Mouse (Mus musculus) midbrain, postnatal 0 days (tissue): ENCODE measurements around the gene Robo1. TPM values are rescaled to one million over a fixed set of nuclear protein-coding genes. Genes with fewer than 3 reads are reported as not detected.

Experiments used
- ATAC-seq: fragments of 200-750 bp; cut with Nextera tagmentation; 2 replicates; pipeline ENCODE4 v1.8.0; 2017; ENCODE audit warnings: moderate number of reproducible peaks, mild to moderate bottlenecking, moderate TSS enrichment, moderate library complexity; ENCODE audit not compliant: low FRiP score
- DNase-seq: peaks from one replicate; pipeline ENCODE4 v3.0.0-alpha.2; 2015; ENCODE audit warnings: low spot score
- H3K27ac ChIP-seq: fragments of 300-500 bp; sonication (generic); 2 replicates; pipeline ENCODE4 v1.5.1; 2014; ENCODE audit warnings: low read depth, mild to moderate bottlenecking, low read length, mixed read lengths
- H3K27me3 ChIP-seq: fragments of 300-500 bp; sonication (generic); 2 replicates; pipeline ENCODE4 v1.6.1; 2014; ENCODE audit warnings: low read length, control low read depth, mixed read lengths; ENCODE audit not compliant: insufficient read depth
- H3K36me3 ChIP-seq: fragments of 300-500 bp; sonication (generic); 2 replicates; pipeline ENCODE4 v1.6.1; 2014; ENCODE audit warnings: low read length, control low read depth, mixed read lengths; ENCODE audit not compliant: insufficient read depth
- H3K4me1 ChIP-seq: fragments of 300-500 bp; sonication (generic); 2 replicates; pipeline ENCODE4 v1.6.1; 2014; ENCODE audit warnings: mild to moderate bottlenecking, control low read depth, antibody characterized with exemption, low read length, mixed read lengths; ENCODE audit not compliant: insufficient read depth
- H3K4me2 ChIP-seq: fragments of 300-500 bp; sonication (generic); 2 replicates; pipeline ENCODE4 v1.6.1; 2014; ENCODE audit warnings: low read depth, mild to moderate bottlenecking, low read length, mixed read lengths; ENCODE audit not compliant: poor library complexity, severe bottlenecking
- H3K4me3 ChIP-seq: fragments of 300-500 bp; sonication (generic); 2 replicates; pipeline ENCODE4 v1.5.1; 2014; ENCODE audit warnings: low read depth, mild to moderate bottlenecking, low read length, moderate library complexity
- H3K9ac ChIP-seq: fragments of 300-500 bp; sonication (generic); replicated peaks from 2 replicates; pipeline ENCODE4 v1.6.1; 2014; ENCODE audit warnings: mild to moderate bottlenecking, low read length, moderate library complexity, mixed read lengths; ENCODE audit not compliant: poor library complexity, severe bottlenecking
- H3K9me3 ChIP-seq: fragments of 300-500 bp; sonication (generic); 2 replicates; pipeline ENCODE4 v1.6.1; 2016; ENCODE audit warnings: low read length, control low read depth
- CTCF ChIP-seq: IDR thresholded peaks from 2 replicates; pipeline ENCODE4 v1.5.1; 2016; ENCODE audit warnings: antibody characterized with exemption, mild to moderate bottlenecking
- WGBS: fragments of 180-500 bp; shearing (Covaris S2); extraction: QIAGEN DNeasy Blood & Tissue Kit; methylation state at CpG from one replicate; pipeline ENCODE4 v1.1.7; 2014; 5-methylcytosine and 5-hydroxymethylcytosine counted together
- polyA plus RNA-seq: library from polyadenylated mRNA; unstranded; fragments of >200 nt; fragmentation: Nextera tagmentation; extraction: Ambion mirVana; gene quantifications from 2 replicates; pipeline ENCODE4 v1.2.1, GENCODE M21; 2015
- total RNA-seq: library from RNA; depleted of rRNA; stranded (reverse); fragments of >200 nt; gene quantifications from 2 replicates; pipeline ENCODE4 v1.2.3, GENCODE M21; 2014

The Robo1 gene
- total and polyA plus RNA-seq, 2 experiments from 2014 or later: 31.4 to 96.1 TPM

- 29% methylated on average over 4 of the region's 4 CpGs for WGBS
- Histone ChIP-seq H3K4me1 (no peaks in the 10 kb centered on the region), H3K4me3 (no peak overlapping the region), H3K9ac (no peak overlapping the region), H3K27ac (no peak overlapping the region), H3K9me3 (no peaks in the 10 kb centered on the region), H3K4me2 (no peak overlapping the region), H3K36me3 (no peaks in the 10 kb centered on the region), H3K27me3 (no peaks in the 10 kb centered on the region)
- TF ChIP-seq CTCF: no peak
- ATAC-seq: no peak
- no peak for DNase-seq
These were observed 295.5 kb downstream of the Robo1 start for GRCm38 (mm10) chr16:72603487-72604206.

- TF ChIP-seq CTCF: peak; percentile 89
- Histone ChIP-seq H3K27ac (no peak overlapping the region), H3K9ac (no peak overlapping the region), H3K9me3 (no peaks in the 10 kb centered on the region), H3K4me3 (no peak overlapping the region), H3K4me1 (no peaks in the 10 kb centered on the region), H3K27me3 (no peaks in the 10 kb centered on the region), H3K4me2 (no peak overlapping the region), H3K36me3 (no peaks in the 10 kb centered on the region)
- ATAC-seq (no peak), DNase-seq (peak; percentile 84)
- WGBS: 20% methylated on average over 6 of the region's 6 CpGs
These were observed 297.0 kb downstream of the Robo1 start for GRCm38 (mm10) chr16:72605066-72605465.

GRCm38 (mm10) chr16:72610661-72611112, 302.6 kb downstream of the Robo1 start:
- Histone ChIP-seq H3K36me3 (no peaks in the 10 kb centered on the region), H3K9ac (no peak overlapping the region), H3K4me1 (no peaks in the 10 kb centered on the region), H3K4me3 (no peak overlapping the region), H3K27ac (no peak overlapping the region), H3K4me2 (no peak overlapping the region), H3K27me3 (no peaks in the 10 kb centered on the region), H3K9me3 (no peaks in the 10 kb centered on the region)
- DNase-seq (peak; percentile 60), ATAC-seq (no peak)
- WGBS: 15% methylated on average over 4 of the region's 4 CpGs
- no peak for TF ChIP-seq CTCF

GRCm38 (mm10) chr16:72614898-72615297, 306.8 kb downstream of the Robo1 start:
- Histone ChIP-seq H3K9me3 (no peaks in the 10 kb centered on the region), H3K27me3 (no peaks in the 10 kb centered on the region), H3K4me3 (no peak overlapping the region), H3K9ac (no peak overlapping the region), H3K36me3 (no peaks in the 10 kb centered on the region), H3K4me2 (no peak overlapping the region), H3K4me1 (no peaks in the 10 kb centered on the region), H3K27ac (no peak overlapping the region)
- 2% methylated on average over 1 of the region's 1 CpGs for WGBS
- DNase-seq: peak; percentile 71
- ATAC-seq: no peak
- peak; percentile 85 for TF ChIP-seq CTCF

GRCm38 (mm10) chr16:72615360-72615759, 307.3 kb downstream of the Robo1 start:
- H3K9me3 ChIP-seq: no peaks in the 10 kb centered on the region
- H3K27me3 ChIP-seq: no peaks in the 10 kb centered on the region
- H3K9ac ChIP-seq: no peak overlapping the region
- H3K4me1 ChIP-seq: no peaks in the 10 kb centered on the region
- ATAC-seq (no peak), DNase-seq (no peak)
- no peak overlapping the region for H3K4me3 ChIP-seq
- H3K36me3 ChIP-seq: no peaks in the 10 kb centered on the region
- H3K4me2 ChIP-seq: no peak overlapping the region
- WGBS: 69% methylated on average over 2 of the region's 2 CpGs
- H3K27ac ChIP-seq: no peak overlapping the region
- no peak for TF ChIP-seq CTCF

- H3K27me3 ChIP-seq: no peaks in the 10 kb centered on the region
- H3K4me1 ChIP-seq: no peaks in the 10 kb centered on the region
- no peak for TF ChIP-seq CTCF
- DNase-seq (no peak), ATAC-seq (no peak)
- H3K9ac ChIP-seq: no peak overlapping the region
- WGBS: 61% methylated on average over 4 of the region's 4 CpGs
- peak overlapping the region; percentile 33; the same call in 1 of the 2 replicates for H3K4me2 ChIP-seq
- no peaks in the 10 kb centered on the region for H3K36me3 ChIP-seq
- H3K27ac ChIP-seq: no peak overlapping the region
- no peak overlapping the region for H3K4me3 ChIP-seq
- H3K9me3 ChIP-seq: no peaks in the 10 kb centered on the region
These were observed 314.3 kb downstream of the Robo1 start for GRCm38 (mm10) chr16:72622371-72622770.
